Mouse (Mus musculus) 3134 (cell line): ENCODE data around the gene Nf1.

ENCODE experiments used
- DNase-seq: peaks from one replicate; pipeline ENCODE4 v3.0.0-alpha.2; 2011; ENCODE audit warnings: low spot score; ENCODE audit not compliant: insufficient read length; ENCODE audit errors: extremely low read depth

The Nf1 gene

GRCm38 (mm10) chr11:79526549-79526948 lies 187.1 kb downstream of the Nf1 start:
- no peak for DNase-seq

- DNase-seq, result no peak
Measured at GRCm38 (mm10) chr11:79527015-79527738, 187.7 kb downstream of the Nf1 start.

GRCm38 (mm10) chr11:79527739-79528384 lies 188.4 kb downstream of the Nf1 start:
- DNase-seq, result no peak

GRCm38 (mm10) chr11:79528601-79529000 lies 189.1 kb downstream of the Nf1 start:
- no peak for DNase-seq

GRCm38 (mm10) chr11:79529226-79529625 lies 189.7 kb downstream of the Nf1 start:
- no peak for DNase-seq

- DNase-seq, result no peak
Measured at GRCm38 (mm10) chr11:79529736-79530135, 190.2 kb downstream of the Nf1 start.

- peak; percentile 64 for DNase-seq
Measured at GRCm38 (mm10) chr11:79530333-79530761, 190.9 kb downstream of the Nf1 start, which contains the start of the genes Evi2 and Evi2a. Gene Evi2, minus strand, starts transcription at chr11:79530589. Gene Evi2a, minus strand, starts transcription at chr11:79530609.

- DNase-seq, result no peak
Measured at GRCm38 (mm10) chr11:79530774-79531173, 191.3 kb downstream of the Nf1 start.

GRCm38 (mm10) chr11:79531485-79531884 lies 192.0 kb downstream of the Nf1 start:
- no peak for DNase-seq

GRCm38 (mm10) chr11:79533311-79533710 lies 193.8 kb downstream of the Nf1 start:
- DNase-seq, result peak; percentile 15

- DNase-seq, result peak; percentile 76
Measured at GRCm38 (mm10) chr11:79533950-79534690, 194.6 kb downstream of the Nf1 start.

- no peak for DNase-seq
Measured at GRCm38 (mm10) chr11:79535554-79535953, 196.1 kb downstream of the Nf1 start.

GRCm38 (mm10) chr11:79536293-79536692 lies 196.8 kb downstream of the Nf1 start:
- DNase-seq, result no peak

- DNase-seq, result no peak
Measured at GRCm38 (mm10) chr11:79552622-79553021, 213.1 kb downstream of the Nf1 start.

GRCm38 (mm10) chr11:79560536-79560935 lies 221.0 kb downstream of the Nf1 start:
- no peak for DNase-seq

GRCm38 (mm10) chr11:79563493-79563892 lies 224.0 kb downstream of the Nf1 start:
- DNase-seq, result no peak

GRCm38 (mm10) chr11:79566947-79567346 lies 227.5 kb downstream of the Nf1 start:
- DNase-seq, result no peak

GRCm38 (mm10) chr11:79568197-79568911 lies 228.9 kb downstream of the Nf1 start:
- DNase-seq, result no peak

- no peak for DNase-seq
Measured at GRCm38 (mm10) chr11:79570319-79570718, 230.8 kb downstream of the Nf1 start.

- no peak for DNase-seq
Measured at GRCm38 (mm10) chr11:79573836-79574235, 234.3 kb downstream of the Nf1 start.
